Mouse (Mus musculus) embryonic fibroblast, embryonic 13.5 days (primary cell): ENCODE results near the gene Gm4969.

ENCODE experiments used
- CTCF ChIP-seq: IDR thresholded peaks from 2 replicates; pipeline ENCODE4 v1.5.1; 2011; ENCODE audit warnings: mild to moderate bottlenecking, control low read depth, low read length, moderate library complexity, borderline replicate concordance; ENCODE audit not compliant: insufficient read depth
- POLR2A ChIP-seq: IDR thresholded peaks from 2 replicates; pipeline ENCODE4 v1.6.1; 2011; ENCODE audit warnings: low read depth, mild to moderate bottlenecking, control low read depth, low read length, moderate library complexity

DNA sequence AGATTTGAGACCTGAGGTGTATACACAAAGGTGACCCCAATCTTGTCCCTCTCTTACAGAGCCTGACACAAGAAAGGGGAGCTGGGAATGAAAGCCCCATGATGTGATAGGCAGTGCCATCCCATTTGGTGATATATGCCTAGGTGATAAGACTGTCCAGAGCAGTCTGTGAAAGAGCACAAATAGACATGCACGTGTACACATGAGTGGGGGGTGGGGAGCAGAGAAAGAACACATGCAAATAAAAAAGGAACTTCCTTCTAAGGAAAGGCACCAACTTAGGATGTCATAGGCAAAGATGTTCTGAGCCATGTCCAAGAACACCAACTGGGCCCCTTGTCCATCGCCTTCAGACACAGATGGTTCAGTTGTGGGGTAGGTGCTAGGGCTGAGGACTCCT is 13.7 kb downstream of the Gm4969 start:
- TF ChIP-seq CTCF, result no peak
- TF ChIP-seq POLR2A, result no peak
